Mouse (Mus musculus): Measurements from ENCODE around the gene Mybpc3.
A peak's percentile ranks its signal among the peaks of the same experiment; 100 is the strongest.

Gene Mybpc3

DNA sequence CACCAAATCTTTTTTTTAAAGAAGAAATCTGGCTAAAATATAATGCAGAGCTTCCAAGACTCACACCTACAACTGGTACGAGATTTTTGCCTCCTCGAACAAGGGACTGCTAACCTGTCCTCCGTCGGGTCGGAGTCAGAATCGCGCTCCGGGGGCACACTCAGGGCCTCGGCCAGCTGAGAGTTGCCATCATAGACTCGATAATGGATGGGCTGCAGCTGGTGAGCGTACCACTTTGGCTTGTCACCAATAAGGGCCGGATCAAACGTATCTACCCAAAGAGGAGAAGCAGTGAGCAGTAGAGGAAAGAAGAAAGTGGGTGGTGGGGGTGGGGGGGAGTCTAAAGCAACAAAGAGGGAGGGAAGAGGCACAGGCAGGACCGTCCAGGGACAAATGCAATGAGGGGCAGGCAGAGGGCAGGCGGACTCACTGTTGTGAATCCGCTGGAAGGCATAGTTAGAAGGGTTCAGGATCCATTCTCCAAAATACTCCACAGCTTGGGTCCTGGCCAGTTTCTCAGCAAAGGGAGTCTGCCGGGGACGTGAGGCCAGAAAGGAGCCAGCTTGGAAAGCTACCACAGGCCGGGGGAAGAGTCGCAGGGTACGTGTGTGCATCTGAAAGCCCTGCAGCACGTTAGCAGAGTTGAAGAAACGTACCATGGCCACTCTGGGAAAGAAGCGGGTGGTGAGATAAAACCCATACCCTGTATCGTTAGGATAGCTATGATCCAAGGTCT, 51.8 kb downstream of the Mybpc3 start:
- DNase-seq (ENCODE audit: low spot score) = no peak

DNA sequence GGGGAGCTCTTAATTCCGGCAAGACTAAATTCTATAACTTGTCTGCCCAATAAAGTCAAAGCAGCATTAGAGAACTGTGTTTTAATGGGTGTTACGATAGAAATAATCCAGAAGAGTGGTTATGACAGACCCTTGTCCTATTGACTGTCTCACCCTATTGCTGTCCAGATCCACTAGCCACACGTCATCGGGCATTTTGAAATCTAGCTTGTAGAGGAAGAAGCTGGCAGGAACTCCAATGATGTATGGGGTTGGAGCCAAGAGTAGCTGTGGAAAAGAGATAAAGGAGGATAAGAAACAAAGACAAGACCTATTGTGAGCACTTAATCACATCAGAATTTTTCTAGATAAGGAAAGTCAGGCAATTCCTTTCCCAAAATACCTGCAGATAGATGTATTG, 57.5 kb downstream of the Mybpc3 start:
- no peak for DNase-seq (ENCODE audit: low spot score)

DNA sequence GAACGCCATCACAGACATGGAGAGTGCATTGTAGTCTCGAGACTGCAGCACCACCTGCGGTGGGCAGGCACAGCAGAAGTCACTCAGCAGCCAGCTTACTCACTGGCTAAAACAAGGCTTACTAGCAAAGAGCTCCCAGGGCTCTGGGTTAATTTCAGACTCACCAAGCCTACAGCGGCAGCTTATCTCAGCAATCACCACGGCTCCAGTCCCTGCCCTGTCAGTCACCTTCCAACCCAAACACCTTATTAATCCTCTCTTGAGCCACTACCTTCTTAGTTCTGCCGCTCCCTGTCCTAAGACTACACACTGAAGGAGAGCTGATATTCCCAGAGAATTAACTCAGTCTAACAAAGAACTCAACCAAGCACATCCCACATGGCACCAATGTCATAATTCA, 58.3 kb downstream of the Mybpc3 start:
- no peak for DNase-seq (ENCODE audit: low spot score)

DNA sequence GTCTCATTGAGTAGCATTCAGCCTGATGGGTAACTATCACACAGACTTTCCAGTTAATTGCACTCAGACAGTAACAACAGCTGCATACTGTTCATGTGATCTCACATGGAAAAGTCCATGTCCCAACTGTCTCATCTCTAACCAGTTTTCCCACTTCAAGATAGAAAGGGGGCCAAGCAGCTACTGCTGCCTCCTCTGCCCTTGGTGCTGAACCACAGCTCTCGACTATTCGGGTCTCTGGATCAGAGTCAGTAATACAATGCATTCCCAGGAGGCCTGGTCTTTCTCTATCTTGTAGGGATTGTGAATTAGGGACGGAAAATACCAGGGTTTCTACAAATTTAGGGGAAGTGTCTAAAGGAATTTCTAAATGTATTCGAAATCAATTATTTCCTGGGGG, 61.9 kb downstream of the Mybpc3 start:
- no peak for DNase-seq (ENCODE audit: low spot score)

DNA sequence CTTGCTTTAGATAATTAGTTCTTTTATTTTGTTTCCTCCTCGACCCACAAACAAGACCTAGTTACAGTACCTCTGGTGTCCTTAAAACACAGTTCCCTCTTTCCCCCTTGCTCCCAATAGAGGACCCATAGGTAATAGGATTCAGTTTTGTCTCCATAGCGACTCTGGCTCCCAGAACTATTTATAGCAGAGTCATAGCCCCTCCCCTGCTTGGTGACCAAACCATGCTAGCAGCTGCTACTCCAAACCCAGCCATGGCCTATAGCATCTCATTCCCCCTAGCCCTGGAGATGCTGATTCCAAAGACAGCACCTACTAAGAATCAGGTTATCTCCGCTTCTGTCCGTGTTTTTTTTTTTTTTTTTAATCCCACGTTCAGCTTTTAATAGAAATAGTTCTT, 62.8 kb downstream of the Mybpc3 start:
- no peak for DNase-seq (ENCODE audit: low spot score)

DNA sequence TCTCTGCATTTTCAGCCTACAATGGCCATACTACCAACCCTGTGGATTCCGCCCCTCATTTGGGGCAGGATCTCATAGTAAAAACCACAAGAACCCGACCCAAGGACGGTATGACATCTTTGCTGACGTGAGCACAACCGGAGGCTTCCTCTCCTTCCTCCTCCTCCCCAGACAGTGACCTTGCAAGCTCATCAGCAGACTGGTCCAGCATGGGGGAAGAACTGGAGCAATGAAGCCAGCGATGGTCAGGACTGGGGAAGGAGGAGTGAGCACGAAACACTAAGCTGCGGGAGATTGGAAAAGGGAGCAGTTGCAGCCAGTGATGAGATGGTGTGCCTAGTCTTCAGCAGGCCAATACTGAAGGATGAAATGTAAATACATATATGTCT, 64.1 kb downstream of the Mybpc3 start:
- DNase-seq (ENCODE audit: low spot score) = no peak

DNA sequence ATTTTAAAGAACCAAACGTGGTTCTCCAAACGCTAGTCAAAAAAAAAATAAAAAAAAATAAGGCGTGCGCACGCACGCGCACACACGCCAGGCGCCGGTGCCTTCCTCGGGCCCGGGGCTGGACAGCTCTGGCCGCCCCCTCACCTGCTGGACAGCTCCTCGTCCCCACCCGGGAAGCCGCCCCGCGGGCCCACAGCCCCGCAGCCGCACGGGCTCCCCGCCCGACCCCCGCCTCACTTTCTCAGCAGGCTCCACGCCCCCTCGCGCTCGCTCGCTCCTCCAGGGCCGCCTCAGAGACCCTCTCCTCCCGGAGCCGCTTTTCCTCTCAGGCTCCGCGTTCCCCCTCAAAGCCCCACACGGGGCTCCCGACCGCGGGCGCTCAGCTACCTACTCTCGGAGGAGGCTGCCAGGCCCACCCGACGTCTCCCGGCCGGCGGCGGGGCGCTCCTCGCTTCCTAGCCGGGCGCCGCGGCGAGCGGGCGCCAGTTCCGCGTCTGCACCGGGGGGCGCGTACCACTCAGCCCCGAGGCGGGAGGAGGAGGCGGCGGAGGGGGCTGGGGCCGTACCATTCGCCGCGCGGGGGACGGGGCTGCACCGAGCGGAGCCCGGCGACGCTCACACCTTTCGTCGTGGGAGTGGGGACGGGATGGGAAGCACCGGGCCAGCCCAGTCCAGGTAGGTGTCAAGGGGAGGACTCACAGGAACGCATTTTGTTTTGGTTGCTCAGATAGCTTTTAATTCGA, 64.6 kb downstream of the Mybpc3 start:
- no peak for DNase-seq (ENCODE audit: low spot score)

DNA sequence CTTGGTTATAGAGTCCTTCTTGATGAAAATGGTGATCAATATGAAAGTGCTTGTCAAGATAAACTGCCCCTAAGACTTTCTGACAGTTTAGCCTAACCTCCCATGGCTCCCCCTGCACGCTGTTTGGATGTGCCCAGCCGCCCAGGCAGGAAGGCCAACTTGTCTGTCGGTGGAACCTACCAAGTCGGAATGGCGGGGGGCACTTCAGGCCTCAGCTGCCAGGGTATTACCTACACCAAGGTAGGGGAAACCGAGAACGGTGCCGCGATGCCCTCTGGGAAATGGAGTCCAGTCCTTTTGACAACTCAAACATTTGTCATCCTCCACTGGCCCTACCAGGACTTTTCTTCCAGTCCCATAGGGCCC, 65.2 kb downstream of the Mybpc3 start:
- peak; percentile 62 for DNase-seq (ENCODE audit: low spot score)

DNA sequence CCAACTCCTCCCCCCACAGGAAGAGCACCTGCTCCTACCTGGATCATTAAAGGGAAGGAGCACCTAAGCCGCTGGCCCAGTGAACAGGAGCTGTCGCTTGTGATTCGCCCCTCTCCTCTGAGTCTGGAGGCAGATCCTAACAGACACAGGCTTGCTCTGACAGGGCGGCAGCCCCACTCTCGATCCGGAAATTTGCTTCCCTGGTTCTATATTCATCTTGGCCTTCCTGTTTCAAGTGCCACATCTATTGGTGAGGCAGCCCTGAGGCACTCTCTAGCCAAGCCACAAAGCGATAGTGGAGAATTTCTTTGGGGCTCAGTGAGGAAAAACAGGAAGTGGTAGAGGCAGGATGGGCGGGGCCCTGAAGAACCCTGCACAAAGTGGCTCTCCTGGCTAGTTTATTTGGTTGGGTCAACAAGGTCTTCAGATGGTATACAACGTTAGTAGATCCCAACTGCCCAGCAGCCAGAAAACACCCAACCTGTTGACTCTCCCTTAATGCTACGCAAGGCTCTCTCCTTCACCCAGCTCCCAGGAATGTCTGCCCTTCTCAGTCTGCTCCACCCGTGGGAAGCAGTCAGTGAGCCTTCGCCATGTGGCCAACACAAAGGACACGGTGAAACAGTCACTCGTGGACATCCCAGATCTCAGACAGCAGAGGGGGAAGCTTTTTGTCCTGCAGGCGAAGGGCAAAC, 65.9 kb downstream of the Mybpc3 start, which contains the start of gene Madd:
Gene Madd (minus strand): TSS at position 127 of the 695 bp plus-strand sequence.
- no peak for DNase-seq (ENCODE audit: low spot score)

Measured in urinary bladder, postnatal 10 days (tissue).